Mouse (Mus musculus) frontal cortex, postnatal 14 days (tissue): ENCODE results near the gene Olfr984.
A peak's percentile ranks its signal among the peaks of the same experiment; 100 is the strongest.

Source experiments
- DNase-seq, 2 experiments: peaks; one replicate each; pipeline ENCODE4 v3.0.0; 2022; ENCODE audit warnings: low spot score in 2 of 2

Gene Olfr984

DNA sequence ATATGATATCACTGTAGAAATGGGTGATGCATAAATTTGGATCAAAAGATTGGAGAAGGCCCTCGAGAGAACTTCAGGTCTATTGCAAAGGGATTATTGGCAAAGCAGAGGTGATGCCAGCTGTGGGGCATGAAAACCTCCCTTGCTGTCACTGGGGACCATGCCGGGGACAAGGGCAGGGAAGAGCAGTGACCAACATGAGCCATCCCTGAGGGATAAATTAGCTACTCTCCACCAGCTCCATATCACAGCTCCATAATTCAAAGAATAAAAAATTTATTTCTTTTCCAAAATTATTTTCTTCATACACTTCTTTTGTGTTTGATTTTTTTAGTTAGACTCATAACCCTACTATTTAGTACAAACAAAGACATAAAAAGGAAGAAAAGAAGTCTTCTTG lies at the start of gene Olfr984:
Olfr984 (minus strand) TSS at position 101 of the 400 bp plus-strand sequence.
- no peak for DNase-seq

GRCm38 (mm10) chr9:40155118-40155644 lies 41.2 kb upstream of the Olfr984 start:
- no peak for DNase-seq

GRCm38 (mm10) chr9:40141544-40141943 lies 27.5 kb upstream of the Olfr984 start:
- DNase-seq = no peak

- no peak for DNase-seq
Observed at GRCm38 (mm10) chr9:40139484-40139883, 25.5 kb upstream of the Olfr984 start.

DNA sequence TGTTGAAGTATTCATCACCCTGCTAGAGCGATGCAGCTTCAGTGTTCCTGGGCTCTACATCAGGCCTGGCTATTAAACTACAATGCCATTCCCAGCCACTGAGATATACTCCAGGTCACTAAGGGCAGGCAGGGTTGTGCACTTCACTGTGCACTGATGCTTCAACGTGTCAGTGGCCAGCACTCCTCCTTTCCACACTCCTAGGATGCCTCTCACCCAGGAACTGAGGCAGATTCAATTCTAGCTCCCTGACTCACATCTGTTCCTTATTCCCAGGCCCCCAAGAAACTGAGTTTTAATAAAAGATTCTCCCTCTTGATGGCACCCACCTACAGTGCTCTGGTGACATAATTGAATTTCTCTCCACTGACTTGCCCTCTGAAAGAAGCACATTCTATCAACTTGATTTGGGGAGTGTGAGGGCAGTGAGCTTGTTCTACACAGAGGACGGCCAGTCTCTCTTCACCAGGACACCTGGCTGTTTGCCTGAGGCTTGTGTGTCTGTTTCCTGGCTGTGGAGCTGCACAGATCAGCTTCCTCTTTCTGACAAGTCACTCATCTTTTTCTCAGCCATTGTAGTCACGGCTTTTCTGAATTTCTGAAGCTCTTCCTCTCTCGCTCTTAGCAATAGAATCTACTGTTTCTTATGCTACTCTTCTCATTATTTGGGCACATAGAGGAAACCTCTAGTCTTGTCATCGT lies 23.1 kb upstream of the Olfr984 start:
- no peak for DNase-seq

- DNase-seq = no peak
Observed at GRCm38 (mm10) chr9:40130556-40130955, 16.6 kb upstream of the Olfr984 start.

DNA sequence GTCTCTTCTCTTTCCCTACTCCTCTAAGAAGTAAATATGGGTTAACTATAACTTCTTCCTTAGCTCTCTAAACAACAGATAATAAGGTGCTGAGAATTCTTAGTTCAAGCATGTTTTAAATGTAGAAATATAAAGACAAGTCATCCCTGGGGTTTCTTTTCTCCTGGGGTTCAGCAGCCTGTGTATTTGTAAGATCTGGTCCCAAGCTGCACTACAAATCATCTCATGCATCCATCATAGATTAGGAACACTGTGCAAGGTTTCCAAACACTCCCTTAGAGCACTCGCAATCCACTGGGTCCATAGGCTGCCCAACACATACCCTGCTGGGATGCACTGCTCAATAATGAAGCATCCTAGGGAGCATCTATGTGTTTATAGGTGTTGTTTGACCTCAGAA lies 16.1 kb upstream of the Olfr984 start, which contains the start of gene Olfr985:
Olfr985 (minus strand) TSS at position 101 of the 400 bp plus-strand sequence.
- no peak for DNase-seq

GRCm38 (mm10) chr9:40117287-40117659 lies 3.3 kb upstream of the Olfr984 start:
- DNase-seq = no peak

GRCm38 (mm10) chr9:40116645-40117286 lies 2.8 kb upstream of the Olfr984 start:
- DNase-seq = peak; percentile 8 to 11

GRCm38 (mm10) chr9:40094769-40095168 lies 19.2 kb downstream of the Olfr984 start:
- DNase-seq = no peak

GRCm38 (mm10) chr9:40093495-40093894 lies 20.5 kb downstream of the Olfr984 start, which contains the start of gene Olfr983:
Gene Olfr983, minus strand, starts transcription at chr9:40093595.
- DNase-seq = no peak

DNA sequence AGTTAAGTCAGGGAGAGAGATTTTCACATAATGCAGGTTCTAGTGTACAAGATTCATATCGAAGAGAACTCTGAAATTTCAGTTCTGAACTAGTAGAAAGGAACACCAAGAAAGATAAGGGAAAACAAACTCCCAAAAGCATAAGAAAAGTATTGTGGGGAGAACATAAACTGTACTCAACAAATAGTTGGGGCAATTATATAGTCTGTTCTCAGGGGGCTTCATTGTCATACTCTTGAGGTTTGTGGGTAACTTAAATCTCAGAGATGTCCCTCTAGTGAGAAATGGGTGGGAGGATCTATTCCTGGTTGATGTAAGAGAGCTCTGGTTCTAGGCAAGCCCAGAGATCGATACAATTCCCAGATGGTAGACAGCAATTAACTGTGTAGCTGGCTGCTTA lies 40.5 kb downstream of the Olfr984 start, which contains the start of gene Olfr982:
Olfr982 (plus strand) TSS at position 301 of the 400 bp plus-strand sequence.
- no peak for DNase-seq

GRCm38 (mm10) chr9:40050138-40050537 lies 63.9 kb downstream of the Olfr984 start:
- no peak for DNase-seq
